Mouse (Mus musculus): ENCODE results near the gene Rbm44. TPM values are rescaled to one million over a fixed set of nuclear protein-coding genes. Genes with fewer than 3 reads are reported as not detected.

Gene Rbm44
- polyA plus RNA-seq, 1 experiment: 0.04 TPM

DNA sequence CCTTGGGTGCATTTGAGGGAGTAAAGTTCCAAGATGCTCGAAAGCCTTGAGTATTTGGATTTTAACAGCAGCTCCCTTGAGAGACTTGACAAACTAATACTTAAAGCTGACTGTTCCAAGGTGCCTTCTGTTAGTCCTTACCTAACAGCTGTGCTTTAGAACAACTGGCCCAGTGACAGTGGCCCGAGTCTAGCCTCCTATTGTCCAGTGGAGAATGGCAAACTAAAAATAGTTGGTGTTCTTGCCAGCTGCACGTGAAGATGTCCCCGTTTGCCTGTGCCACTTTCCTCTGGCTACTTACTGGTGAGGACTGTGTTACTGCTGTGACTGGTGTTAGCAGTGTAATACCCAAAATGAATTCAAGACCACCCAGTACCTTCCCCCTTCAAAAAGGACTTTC lies 32.0 kb downstream of the Rbm44 start:
- DNase-seq (ENCODE audit: extremely low spot score in 1 of 2, low spot score in 1 of 2): no peak

- peak; percentile 72 to 88 for DNase-seq (ENCODE audit: extremely low spot score in 1 of 2, low spot score in 1 of 2)
These were observed 34.2 kb downstream of the Rbm44 start for GRCm38 (mm10) chr1:91179086-91179485.

DNA sequence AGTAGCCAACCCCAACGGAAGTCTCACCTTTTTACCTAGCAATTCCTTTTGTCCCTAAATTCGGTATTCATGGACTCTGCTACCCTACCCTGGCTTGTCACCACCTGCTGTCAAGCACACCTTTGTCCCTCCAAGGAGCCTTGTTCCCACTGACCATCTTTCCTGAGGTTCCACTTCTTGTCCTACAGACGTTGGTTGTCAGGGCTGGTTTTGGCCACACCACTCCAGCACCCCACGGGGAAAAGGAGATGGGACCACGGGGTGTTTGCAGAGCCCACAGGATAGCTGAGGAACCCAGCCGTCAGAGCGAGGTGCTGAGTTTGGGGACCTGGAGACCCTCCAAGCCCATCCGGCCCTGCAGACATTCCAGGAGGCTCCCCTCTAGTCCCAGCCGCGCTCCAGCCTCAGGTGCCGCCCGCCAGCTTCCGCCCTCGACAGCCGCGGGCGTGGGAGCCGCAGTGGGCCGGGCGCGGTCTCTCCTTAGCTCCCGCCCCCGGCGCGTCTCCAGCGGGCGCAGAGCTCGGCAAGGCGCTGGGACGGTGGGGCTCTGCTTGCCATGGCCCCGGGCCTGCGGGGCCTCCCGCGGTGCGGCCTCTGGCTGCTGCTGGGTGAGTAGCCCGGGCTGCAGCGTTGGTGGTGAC lies 34.8 kb downstream of the Rbm44 start, which contains the start of gene Ramp1:
Ramp1 (plus strand) TSS at position 290 of the 641 bp plus-strand sequence.
- DNase-seq (ENCODE audit: extremely low spot score in 1 of 2, low spot score in 1 of 2): peak in 1 of 2 experiments; percentile 61

DNA sequence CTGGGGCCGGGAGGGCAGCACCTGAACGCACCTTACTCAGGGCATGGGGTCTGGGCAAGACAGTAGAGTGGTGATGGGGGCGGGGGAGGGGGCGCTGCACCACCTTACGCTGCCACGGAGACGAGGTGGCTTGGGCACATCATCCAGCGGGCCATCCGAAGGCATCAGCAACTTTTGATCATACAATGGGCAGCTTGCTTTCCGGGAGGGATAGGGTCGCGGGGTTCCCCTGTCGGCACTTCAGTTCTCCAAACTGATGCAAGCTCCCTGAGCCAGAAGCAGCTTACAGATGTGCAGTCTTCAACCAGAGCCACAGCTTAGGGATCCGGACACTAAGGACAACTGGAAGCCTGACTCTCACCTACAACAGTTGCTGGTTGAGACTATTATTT lies 35.3 kb downstream of the Rbm44 start:
- no peak for DNase-seq (ENCODE audit: extremely low spot score in 1 of 2, low spot score in 1 of 2)

DNA sequence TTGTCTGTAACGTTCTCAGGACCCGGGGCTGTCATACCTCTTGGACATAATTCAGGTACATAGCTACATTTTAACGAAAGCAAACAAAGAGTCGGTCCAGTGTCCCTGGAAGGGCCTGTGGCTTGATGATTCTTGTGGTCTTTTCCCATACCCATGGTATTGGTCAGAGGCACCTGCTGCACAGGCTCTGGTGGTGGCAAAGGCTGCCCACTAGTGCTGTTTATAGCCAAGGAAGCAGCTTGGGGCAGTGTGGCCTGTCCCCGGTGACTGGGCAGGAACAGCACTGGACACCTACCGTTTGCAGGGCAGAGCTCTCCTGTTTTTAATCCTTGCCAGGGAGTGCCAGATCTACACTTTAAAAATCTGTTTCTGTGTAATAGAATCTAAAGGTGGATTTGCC lies 35.8 kb downstream of the Rbm44 start:
- DNase-seq (ENCODE audit: extremely low spot score in 1 of 2, low spot score in 1 of 2): peak in 1 of 2 experiments; percentile 20

DNA sequence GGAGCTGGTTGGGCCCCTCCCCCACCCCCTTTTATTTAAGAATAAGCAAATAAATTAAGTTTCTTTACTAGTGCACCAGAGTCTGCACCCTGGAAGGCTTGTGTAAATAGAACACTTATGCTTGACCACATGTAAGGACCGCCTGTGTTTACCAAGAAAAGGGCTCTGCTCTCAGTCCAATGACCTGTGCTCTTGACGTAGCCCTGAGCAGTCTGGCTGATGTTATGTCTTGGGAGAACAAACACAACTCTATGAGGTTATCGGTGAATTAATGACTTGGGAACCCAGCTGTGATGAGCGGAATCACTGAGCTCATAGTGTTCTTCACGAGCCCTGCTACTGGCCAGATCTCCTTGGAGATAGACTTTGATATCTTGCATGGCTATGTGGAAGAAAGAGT lies 36.4 kb downstream of the Rbm44 start:
- no peak for DNase-seq (ENCODE audit: extremely low spot score in 1 of 2, low spot score in 1 of 2)

- DNase-seq (ENCODE audit: extremely low spot score in 1 of 2, low spot score in 1 of 2): peak in 1 of 2 experiments; percentile 22
These were observed 37.0 kb downstream of the Rbm44 start for GRCm38 (mm10) chr1:91181784-91182450.

DNA sequence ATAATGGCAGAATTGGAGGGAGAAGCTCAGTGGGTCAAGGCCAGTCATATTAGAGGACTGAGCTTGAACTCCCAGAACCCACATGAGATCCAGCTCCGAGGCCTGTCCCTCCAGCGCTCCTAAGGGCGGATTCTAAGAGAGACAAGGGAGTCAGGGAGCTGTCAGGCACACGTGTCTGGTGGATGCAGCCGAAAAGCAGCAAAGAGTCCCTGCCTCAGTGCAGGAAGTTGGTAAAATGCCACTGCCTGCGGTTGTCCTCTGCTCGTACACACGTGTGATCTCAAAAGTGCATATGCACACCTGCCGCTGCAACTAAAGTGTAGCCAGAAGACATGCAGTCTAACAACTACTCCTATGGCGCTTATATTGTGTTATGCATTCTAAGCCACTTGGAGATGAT lies 38.4 kb downstream of the Rbm44 start:
- no peak for DNase-seq (ENCODE audit: extremely low spot score in 1 of 2, low spot score in 1 of 2)

DNA sequence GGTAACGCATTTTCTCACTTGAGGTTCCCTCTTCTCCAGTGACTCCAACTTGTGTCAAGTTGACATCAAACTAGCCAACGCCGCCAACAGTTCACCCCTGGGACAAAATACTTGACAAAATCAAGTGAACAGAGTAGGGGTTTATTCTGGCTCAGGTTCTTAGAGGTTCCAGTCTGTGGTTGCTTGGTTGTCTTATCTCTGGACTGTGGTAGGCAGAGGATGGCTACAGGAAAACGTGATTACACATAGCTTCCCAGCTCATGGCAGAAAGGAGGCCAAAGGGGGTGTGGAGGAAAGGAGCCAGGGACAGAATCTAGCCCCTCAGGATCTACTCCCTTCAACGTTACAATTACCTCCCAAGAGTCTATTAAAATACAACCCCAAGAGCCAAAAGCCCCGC lies 41.8 kb downstream of the Rbm44 start:
- DNase-seq (ENCODE audit: extremely low spot score in 1 of 2, low spot score in 1 of 2): no peak

- no peak for DNase-seq (ENCODE audit: extremely low spot score in 1 of 2, low spot score in 1 of 2)
These were observed 42.4 kb downstream of the Rbm44 start for GRCm38 (mm10) chr1:91187315-91187714.

GRCm38 (mm10) chr1:91187786-91188640 lies 43.1 kb downstream of the Rbm44 start:
- peak in 1 of 2 experiments; percentile 37 for DNase-seq (ENCODE audit: extremely low spot score in 1 of 2, low spot score in 1 of 2)

DNA sequence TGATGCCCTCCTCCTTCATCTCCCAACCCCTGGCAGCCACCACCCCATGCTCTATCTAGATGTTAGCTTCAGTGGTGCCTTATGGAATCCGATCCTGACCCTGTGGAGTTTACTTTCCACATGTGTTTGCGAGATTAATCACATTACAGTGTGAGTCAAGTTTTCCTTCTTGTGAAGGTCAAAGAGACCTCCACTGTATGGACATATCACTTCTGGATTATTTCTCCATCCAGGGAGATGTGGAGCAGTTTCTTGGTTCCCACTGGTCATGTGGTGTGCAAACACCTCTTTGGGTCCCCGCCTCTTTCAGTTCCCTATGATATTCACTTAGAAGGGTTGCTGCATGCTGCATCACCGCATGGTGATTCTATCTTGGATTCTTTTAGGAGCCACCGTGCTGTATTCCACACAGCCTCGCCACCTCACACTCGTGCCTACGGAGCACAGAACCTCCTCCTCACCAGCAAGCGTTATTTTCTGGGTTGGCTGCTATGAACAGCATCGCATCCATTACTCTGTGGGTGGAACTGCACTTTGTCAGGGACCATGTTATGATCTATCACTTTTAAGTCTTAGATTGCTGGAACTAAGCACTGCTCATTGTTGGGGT lies 44.1 kb downstream of the Rbm44 start:
- peak in 1 of 2 experiments; percentile 71 for DNase-seq (ENCODE audit: extremely low spot score in 1 of 2, low spot score in 1 of 2)

DNA sequence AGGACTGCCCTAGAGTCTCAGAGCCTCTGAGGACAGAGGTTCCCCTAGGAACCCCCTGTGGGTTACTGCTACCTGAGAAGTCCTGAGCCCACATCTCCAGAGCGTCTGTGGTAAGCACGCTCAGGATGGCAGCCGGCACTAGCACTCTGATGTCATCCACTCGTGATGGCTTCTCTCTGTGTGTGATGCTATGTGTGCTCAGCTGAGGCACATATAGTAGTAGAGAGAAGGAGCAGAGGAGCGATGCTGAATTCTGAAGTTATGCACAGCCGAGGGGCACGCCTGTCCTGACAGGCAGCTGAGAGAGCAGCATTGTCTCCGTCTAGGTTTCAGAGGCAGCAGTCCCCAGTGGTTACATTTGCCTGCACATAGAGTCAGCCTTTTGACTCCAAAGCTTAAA lies 47.3 kb downstream of the Rbm44 start:
- no peak for DNase-seq (ENCODE audit: extremely low spot score in 1 of 2, low spot score in 1 of 2)

DNA sequence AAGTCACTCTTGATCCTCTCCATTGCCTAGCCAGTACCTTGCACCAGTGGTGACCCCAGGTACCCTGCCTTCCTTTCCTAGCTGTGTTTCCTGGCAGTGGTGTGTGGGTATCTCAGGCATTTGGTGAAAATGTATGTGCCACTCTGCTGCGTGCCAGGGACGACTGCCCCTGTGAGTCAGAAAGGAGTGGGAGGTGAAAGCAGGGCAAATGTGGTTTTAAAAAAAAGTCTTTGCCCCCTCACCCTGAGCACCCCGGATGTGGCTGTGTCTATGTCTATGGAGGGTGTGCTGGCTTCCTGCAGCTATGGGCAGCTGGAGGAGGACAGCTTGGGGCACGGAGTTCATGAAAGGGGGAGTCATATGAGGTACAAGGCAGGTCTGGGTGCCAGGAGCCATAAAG lies 48.4 kb downstream of the Rbm44 start:
- no peak for DNase-seq (ENCODE audit: extremely low spot score in 1 of 2, low spot score in 1 of 2)

DNA sequence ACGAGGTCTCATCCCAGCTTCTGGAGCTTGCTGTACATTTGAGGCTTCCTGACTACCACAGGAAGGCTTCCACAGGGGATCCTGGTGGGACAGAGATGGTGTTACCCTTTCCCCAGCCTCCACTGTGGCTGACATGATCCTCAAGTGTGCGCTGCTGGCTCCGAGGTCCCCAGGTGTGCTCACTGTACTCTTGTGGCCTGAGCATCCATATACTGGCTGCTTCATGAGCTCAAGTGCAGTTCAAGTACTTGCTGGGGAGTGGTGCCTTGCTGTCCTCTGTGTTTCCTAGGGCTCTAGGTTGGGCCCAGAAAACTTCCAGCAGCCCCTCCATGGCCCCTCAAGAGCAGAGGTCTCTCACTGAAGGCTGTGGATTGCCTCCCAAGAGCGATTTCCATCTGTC lies 48.8 kb downstream of the Rbm44 start:
- DNase-seq (ENCODE audit: extremely low spot score in 1 of 2, low spot score in 1 of 2): no peak

DNA sequence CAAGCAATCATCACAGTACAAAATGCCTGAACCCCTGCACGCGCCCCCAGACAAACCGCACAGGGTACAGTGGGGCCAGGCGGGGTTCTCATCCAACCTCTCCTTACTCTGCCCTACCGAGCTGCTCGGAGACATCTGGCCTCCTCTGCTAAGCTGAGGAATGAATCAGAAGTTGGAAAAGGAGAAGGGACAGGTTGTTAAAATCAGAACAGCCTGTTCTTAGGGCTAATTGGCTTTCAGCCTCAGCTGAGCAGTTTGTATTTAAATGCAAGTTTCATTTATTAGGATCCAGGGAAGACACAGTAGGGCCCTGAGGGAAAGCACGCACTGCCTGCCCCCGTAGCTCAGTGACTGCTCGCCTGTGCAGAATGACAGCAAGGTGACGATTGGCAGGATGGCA lies 54.9 kb downstream of the Rbm44 start:
- DNase-seq (ENCODE audit: extremely low spot score in 1 of 2, low spot score in 1 of 2): no peak

DNA sequence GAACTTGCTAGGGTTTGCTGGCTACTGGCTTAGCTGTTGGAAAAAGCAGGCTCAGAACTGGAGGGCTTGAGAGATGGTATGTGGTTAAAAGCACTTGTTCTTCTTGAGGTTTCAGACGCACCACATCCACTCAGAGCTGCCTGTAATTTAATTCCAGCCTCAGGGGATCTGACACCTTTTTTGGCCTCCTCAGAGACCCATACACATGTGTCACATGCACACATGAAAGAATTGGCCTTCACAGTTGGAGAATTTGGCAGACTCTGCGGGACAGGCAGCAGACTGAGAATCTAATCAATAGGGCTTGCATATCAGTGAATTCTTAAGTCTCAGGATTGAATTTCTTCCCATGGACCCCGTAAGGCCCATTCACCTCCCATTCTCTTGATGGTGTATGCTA lies 56.2 kb downstream of the Rbm44 start:
- DNase-seq (ENCODE audit: extremely low spot score in 1 of 2, low spot score in 1 of 2): no peak

DNA sequence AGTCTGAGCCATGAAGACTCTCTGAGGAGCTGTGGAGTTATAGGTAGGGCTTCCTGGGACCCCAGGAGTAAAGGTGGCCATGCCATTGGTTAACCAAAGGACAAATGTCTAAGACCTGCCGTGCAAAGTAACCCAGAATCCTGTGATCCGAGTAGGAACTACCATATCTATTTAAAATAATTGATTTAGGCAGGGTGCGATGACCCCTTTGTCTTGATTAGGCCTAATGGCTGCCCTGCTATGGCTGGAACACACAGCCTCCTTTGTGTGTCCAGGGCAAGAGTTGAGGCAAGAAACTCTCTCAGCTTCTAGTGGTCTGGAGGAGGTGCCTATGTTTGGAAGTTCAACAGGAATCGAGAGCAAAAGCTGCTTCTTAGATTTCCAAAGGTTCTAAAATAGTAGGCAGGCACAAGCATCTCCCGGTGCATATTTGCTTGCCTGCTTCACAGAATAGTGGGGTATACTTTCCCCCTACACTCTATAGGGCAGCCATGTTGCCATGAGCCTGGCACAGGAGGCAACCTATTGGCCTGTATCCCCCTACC lies 59.4 kb downstream of the Rbm44 start:
- DNase-seq (ENCODE audit: extremely low spot score in 1 of 2, low spot score in 1 of 2): no peak

DNA sequence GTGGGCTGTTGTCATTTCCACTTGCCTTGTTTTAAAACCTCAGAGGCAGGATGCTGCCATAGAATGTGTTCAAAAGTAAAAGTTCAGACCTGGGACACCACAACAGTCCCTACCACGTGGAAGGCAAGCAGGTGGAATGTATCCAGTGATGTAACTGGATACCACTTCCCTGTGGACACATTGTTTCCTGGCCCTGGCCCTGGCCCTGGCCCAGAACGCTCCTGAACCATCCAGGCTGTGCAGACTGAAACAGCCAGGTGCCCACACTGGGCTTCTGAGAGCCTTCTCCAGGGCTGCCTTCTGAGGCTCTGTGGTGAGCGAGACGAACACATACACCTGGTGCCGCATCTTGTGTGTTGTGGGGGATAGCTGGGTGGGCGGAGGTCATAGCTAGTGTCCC lies 60.8 kb downstream of the Rbm44 start:
- no peak for DNase-seq (ENCODE audit: extremely low spot score in 1 of 2, low spot score in 1 of 2)

DNA sequence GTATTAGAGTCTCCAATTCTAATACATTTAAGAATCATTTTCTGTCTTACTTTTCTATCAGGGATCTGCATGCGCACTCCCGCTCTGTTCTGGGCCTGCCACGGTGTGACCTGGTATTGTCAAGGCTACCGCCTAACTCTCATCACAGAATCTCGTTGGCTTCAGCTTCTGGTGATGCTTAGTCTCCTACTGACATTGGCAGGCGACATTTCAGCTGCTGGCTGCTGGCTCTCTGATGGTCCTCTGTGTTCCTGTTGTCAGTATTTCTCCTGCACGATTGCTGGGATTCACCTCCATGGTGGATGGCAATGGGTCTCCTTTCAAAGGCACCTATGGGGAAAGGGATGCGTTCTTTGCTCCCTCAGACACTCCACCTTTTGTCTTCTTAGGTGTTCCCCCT lies 61.4 kb downstream of the Rbm44 start:
- no peak for DNase-seq (ENCODE audit: extremely low spot score in 1 of 2, low spot score in 1 of 2)

DNA sequence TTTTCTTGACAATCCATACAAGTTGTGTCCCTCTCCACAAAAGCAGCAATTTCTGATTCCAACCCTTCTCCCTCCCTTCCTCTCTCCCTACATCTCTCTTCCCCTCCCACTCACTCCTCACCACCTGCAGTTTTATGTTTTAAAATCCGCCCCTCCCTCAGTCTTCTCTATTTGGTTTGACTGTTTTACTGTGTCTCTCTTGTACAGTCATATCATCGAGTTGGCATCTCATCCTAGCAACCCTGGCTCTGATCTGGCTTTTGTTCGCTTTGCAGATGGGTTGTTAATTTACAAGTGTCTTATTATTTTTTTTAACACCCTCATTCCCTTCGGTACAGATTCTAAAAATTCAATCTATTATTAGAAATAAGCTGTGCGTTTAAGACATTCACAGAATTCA lies 62.0 kb downstream of the Rbm44 start:
- DNase-seq (ENCODE audit: extremely low spot score in 1 of 2, low spot score in 1 of 2): peak in 1 of 2 experiments; percentile 69
